Mouse (Mus musculus) liver, adult 2 months (tissue): ENCODE measurements at regions not wholly inside any gene's neighbourhood (a gene's known extent, or its start where the extent isn't known, plus 50 kb on each side); places are given as distances from the start of the nearest gene placed in this dataset.

Source experiments
- DNase-seq: peaks from one replicate; pipeline ENCODE4 v3.0.0-alpha.2; 2011; ENCODE audit warnings: low read depth, low spot score; ENCODE audit errors: extremely low read depth
- H3K27ac ChIP-seq: fragments of 200-500 bp; replicated peaks from 2 replicates; pipeline ENCODE4 v1.5.1; 2012; ENCODE audit warnings: low read depth, mild to moderate bottlenecking, control low read depth, inconsistent platforms, low read length; ENCODE audit not compliant: insufficient read depth
- H3K27me3 ChIP-seq: fragments of 200-500 bp; 2 replicates; pipeline ENCODE4 v1.6.1; 2012; ENCODE audit warnings: mild to moderate bottlenecking, moderate library complexity, low read length, inconsistent platforms; ENCODE audit not compliant: control insufficient read depth, insufficient read depth
- H3K36me3 ChIP-seq: fragments of 200-500 bp; 2 replicates; pipeline ENCODE4 v1.6.1; 2012; ENCODE audit warnings: low read length, inconsistent platforms; ENCODE audit not compliant: control insufficient read depth, insufficient read depth
- H3K4me1 ChIP-seq: fragments of 200-500 bp; 2 replicates; pipeline ENCODE4 v1.6.1; 2011; ENCODE audit warnings: low read length; ENCODE audit not compliant: control insufficient read depth, insufficient read depth
- H3K4me3 ChIP-seq: fragments of 200-500 bp; 2 replicates; pipeline ENCODE4 v1.5.1; 2011; ENCODE audit warnings: low read depth, mild to moderate bottlenecking, control low read depth, low read length, moderate library complexity; ENCODE audit not compliant: insufficient read depth
- H3K79me2 ChIP-seq: fragments of 200-500 bp; 2 replicates; pipeline ENCODE4 v1.6.1; 2012; ENCODE audit warnings: inconsistent platforms, mild to moderate bottlenecking, low read length, moderate library complexity; ENCODE audit not compliant: control insufficient read depth, insufficient read depth
- H3K9ac ChIP-seq: fragments of 200-500 bp; 2 replicates; pipeline ENCODE4 v1.6.1; 2012; ENCODE audit warnings: low read depth, mild to moderate bottlenecking, control low read depth, inconsistent platforms, low read length
- CTCF ChIP-seq: fragments of 200-500 bp; IDR thresholded peaks from 2 replicates; pipeline ENCODE4 v1.5.1; 2011; ENCODE audit warnings: low read depth, low read length, control low read depth
- POLR2A ChIP-seq: fragments of 200-500 bp; IDR thresholded peaks from 2 replicates; pipeline ENCODE4 v1.6.1; 2011; ENCODE audit warnings: low read length, control low read depth; ENCODE audit not compliant: insufficient read depth; ENCODE audit errors: extremely low read depth
- WGBS: fragments of 180-500 bp; shearing (Covaris S2); methylation state at CpG from one replicate; pipeline ENCODE4 v1.1.7; 2018; 5-methylcytosine and 5-hydroxymethylcytosine counted together

DNA sequence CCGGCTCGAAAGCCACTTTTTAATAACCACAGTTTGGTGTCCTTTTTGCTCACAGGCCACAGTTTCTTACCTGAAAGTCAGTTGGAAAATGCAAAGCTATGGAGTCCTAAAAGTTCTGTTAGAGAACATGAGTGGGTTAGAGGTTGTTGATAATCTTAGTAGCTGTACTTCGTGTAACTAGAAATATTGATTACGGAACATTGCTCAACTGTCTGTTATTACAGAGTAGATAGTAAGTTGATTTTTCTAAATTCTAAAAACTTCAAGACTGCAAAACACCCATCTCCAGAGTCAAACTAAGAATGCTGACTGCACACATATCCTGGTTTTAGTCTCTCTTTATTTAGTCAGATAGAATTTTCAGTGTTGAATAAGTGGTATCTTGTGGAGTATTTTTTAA is 111.0 kb downstream of the Slc38a4 start:
- 64% methylated on average over 4 of the region's 4 CpGs for WGBS
- peak; percentile 60 for DNase-seq
- H3K27ac ChIP-seq, result no peak overlapping the region
- H3K79me2 ChIP-seq, result no peaks in the 10 kb centered on the region
- no peaks in the 10 kb centered on the region for H3K27me3 ChIP-seq
- no peaks in the 10 kb centered on the region for H3K4me1 ChIP-seq
- no peak overlapping the region for H3K4me3 ChIP-seq
- H3K36me3 ChIP-seq, result no peaks in the 10 kb centered on the region
- H3K9ac ChIP-seq, result no peak overlapping the region
- TF ChIP-seq CTCF (no peak), POLR2A (no peak)

DNA sequence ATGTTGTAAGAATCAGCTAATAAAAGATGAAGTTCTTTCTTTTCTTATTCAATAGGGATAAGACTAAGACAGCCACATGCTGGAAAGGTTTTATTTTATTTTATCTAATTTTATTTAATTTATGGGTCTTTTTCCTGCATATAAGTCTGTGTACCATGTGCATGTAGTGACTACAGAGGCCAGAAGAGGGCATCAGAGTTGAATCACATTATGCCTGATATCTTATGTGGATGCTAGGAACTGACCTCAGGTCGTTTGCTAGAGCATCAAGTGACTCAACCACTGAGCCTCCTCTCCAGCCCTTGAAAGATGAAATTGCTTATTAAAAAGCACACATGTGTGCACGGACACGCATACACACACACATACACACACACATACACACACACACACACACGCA is 113.1 kb downstream of the Slc38a4 start:
- no peaks in the 10 kb centered on the region for H3K36me3 ChIP-seq
- no peaks in the 10 kb centered on the region for H3K4me1 ChIP-seq
- WGBS, result 93% methylated on average over 4 of the region's 4 CpGs
- no peaks in the 10 kb centered on the region for H3K27me3 ChIP-seq
- no peak for DNase-seq
- H3K27ac ChIP-seq, result no peak overlapping the region
- TF ChIP-seq POLR2A (no peak), CTCF (peak; percentile 28)
- no peak overlapping the region for H3K4me3 ChIP-seq
- H3K79me2 ChIP-seq, result no peaks in the 10 kb centered on the region
- H3K9ac ChIP-seq, result no peak overlapping the region

DNA sequence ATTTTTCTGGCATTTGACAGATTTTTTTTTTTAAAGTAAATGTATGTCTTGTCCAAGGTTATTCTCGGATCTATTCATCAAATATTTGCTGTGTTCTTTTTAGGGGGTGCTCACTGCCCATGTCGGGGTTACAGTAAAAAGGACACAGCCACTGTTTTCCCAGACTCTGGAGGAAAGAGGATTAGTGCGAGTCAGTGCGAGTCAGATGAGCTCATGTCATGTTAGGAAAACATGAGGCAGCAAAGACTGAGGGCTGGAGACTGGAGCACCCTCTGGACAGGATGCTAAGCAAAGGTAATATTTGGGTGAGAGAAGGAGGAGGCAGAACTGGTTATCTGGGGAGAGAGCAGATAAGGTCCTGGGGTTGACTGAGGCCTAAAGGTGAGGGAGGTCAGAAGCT is 117.3 kb downstream of the Slc38a4 start:
- Histone ChIP-seq H3K36me3 (no peaks in the 10 kb centered on the region), H3K27ac (no peak overlapping the region), H3K4me1 (no peaks in the 10 kb centered on the region), H3K9ac (no peak overlapping the region), H3K27me3 (no peaks in the 10 kb centered on the region), H3K79me2 (no peaks in the 10 kb centered on the region), H3K4me3 (no peak overlapping the region)
- 65% methylated on average over 4 of the region's 4 CpGs for WGBS
- DNase-seq, result no peak
- TF ChIP-seq CTCF (no peak), POLR2A (no peak)

DNA sequence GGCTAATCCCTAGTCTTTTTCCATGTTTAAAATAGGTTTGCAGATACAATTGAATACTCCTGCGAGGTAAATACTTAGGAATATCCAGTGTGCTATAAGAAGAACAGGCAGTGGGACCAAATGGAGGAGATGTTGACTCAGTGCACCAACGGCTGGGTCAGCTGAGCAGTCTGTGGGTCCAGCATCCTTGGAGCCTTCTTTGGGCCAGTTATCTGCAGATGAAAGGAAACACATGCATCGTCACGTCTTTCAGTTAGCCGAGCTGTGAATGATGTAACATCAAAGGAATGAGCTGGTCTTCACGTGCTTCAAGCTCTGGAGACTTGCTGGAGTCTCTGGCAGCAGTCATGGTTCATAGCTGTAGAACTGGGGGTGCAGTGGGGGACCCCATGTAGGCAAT is 118.1 kb downstream of the Slc38a4 start:
- 78% methylated on average over 6 of the region's 6 CpGs for WGBS
- no peak for DNase-seq
- Histone ChIP-seq H3K4me3 (no peak overlapping the region), H3K27me3 (no peaks in the 10 kb centered on the region), H3K27ac (no peak overlapping the region), H3K9ac (no peak overlapping the region), H3K4me1 (no peaks in the 10 kb centered on the region), H3K79me2 (no peaks in the 10 kb centered on the region), H3K36me3 (no peaks in the 10 kb centered on the region)
- TF ChIP-seq CTCF, result no peak
- no peak for TF ChIP-seq POLR2A

- Histone ChIP-seq H3K9ac (no peak overlapping the region), H3K4me1 (no peaks in the 10 kb centered on the region), H3K79me2 (no peaks in the 10 kb centered on the region), H3K27me3 (no peaks in the 10 kb centered on the region), H3K36me3 (no peaks in the 10 kb centered on the region), H3K27ac (no peak overlapping the region), H3K4me3 (no peak overlapping the region)
- TF ChIP-seq POLR2A (no peak), CTCF (peak; percentile 100)
- DNase-seq, result peak; percentile 81
- 7% methylated on average over 18 of the region's 18 CpGs for WGBS
These were observed 118.9 kb downstream of the Slc38a4 start for GRCm38 (mm10) chr15:96936705-96937346.

DNA sequence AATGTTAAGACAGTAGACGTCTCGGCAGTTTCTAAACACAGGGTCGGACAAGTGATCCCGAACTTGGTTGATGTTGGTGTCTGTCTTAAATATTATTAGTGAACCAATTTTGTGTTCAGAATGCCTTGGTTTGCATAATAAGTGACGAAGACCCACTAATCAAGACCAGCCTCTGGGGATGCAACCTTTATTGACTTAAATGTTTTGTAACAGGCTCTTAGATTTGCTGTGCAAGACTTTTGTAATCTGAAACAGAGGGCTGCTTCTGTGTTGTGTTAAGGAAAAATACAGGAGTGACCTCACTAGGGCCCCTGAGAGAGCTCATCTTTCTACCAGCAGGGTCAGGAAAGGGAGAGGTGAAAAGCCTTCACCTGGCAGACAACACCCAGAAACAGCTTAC is 119.5 kb downstream of the Slc38a4 start:
- Histone ChIP-seq H3K27ac (no peak overlapping the region), H3K4me1 (no peaks in the 10 kb centered on the region), H3K36me3 (no peaks in the 10 kb centered on the region), H3K4me3 (no peak overlapping the region), H3K79me2 (no peaks in the 10 kb centered on the region), H3K9ac (no peak overlapping the region), H3K27me3 (no peaks in the 10 kb centered on the region)
- DNase-seq, result no peak
- TF ChIP-seq CTCF (no peak), POLR2A (no peak)
- 82% methylated on average over 5 of the region's 5 CpGs for WGBS
